ENCODE assay signal across 6 mouse cellular contexts in the genomic region with DNA sequence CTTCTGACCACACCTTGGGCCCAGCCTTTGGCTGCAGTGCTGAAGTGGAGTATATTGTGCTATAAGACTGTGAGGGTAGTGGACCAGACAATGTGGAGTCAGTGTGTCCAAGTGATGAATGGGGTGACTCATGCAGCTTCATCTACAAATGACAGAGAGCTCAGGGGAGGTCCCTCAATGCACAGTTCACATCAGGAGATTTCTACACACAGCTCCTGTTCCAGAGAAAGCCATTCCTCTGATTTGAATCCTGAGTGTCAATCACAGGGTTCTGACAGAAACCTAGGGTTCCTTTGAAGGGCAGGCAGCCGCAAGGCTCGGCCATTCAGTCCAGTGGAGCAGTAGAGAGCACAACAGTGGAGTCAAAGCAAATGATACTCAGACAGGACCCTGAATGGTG.
DNase-seq lines count a peak whose midpoint lies in the region.

No protein-coding gene starts in this region.

- peak; percentile 5 to 66 for DNase-seq in adrenal gland, adult (ENCODE audit: inconsistent age in 2 of 2, low spot score in 1 of 2)
- DNase-seq in adrenal gland, adult 2 months, result peak; percentile 33
- peak; percentile 1 for DNase-seq in adrenal gland, postnatal 10 days
- peak; percentile 9 for DNase-seq in adrenal gland, postnatal 14 days
- DNase-seq in adrenal gland, postnatal 36 days, result peak; percentile 7 to 22
- DNase-seq in heart, adult 11 months, result peak; percentile 61

Comparison
In these comparisons a context has a peak if more than half of its experiments do, and no peak if none do; other contexts are left out.
1. Peak in every context shown above with its lines: DNase-seq.
2. DNase-seq: peak in every context shown above with its lines; median percentile 61 in heart, adult 11 months; 36 in adrenal gland, adult; 33 in adrenal gland, adult 2 months; 14 in adrenal gland, postnatal 36 days; 9 in adrenal gland, postnatal 14 days; 1 in adrenal gland, postnatal 10 days.